Mouse (Mus musculus): ENCODE measurements around the gene Cd163l1. TPM values are rescaled to one million over a fixed set of nuclear protein-coding genes. Genes with fewer than 3 reads are reported as not detected.

Cd163l1 gene
- total RNA-seq (2021), result under 1 TPM in 1 of 2 experiments, not detected in 1; 0.12 TPM
- long read RNA-seq, experiment 1, result 0 reads
- long read RNA-seq, experiment 2, result 0 reads

DNA sequence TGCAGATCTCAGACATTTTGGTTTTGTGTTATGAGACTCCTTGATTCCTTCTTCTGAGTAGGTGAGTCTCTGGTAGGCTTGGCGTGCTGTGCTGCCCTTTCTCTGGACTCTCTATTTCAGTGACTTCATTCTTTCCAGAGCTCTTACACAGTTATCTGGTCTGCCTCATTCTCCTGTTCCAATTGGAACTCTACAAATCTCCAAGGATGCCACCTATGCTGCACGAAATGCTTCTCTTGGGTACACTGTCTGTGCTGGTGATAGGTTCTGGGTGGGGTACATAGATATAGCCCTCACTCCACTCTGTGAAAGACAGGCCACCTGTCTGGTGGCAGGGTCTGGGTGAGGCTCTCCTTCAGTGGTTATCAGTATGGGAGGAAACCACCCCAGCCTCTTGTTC, at the start of gene Cd163l1:
Cd163l1 (plus strand) TSS at position 301 of the 400 bp plus-strand sequence.
- DNase-seq, result no peak

- DNase-seq, result no peak
Measured at GRCm38 (mm10) chr7:140169386-140169785, 48.7 kb upstream of the Cd163l1 start.

GRCm38 (mm10) chr7:140170863-140171262, 47.2 kb upstream of the Cd163l1 start:
- DNase-seq, result no peak

GRCm38 (mm10) chr7:140172936-140173335, 45.1 kb upstream of the Cd163l1 start, which contains the start of gene Olfr523:
Gene Olfr523 (plus strand): TSS chr7:140173217.
- DNase-seq, result no peak

GRCm38 (mm10) chr7:140179176-140179575, 38.9 kb upstream of the Cd163l1 start:
- no peak for DNase-seq

GRCm38 (mm10) chr7:140180692-140181091, 37.4 kb upstream of the Cd163l1 start:
- DNase-seq, result no peak

DNA sequence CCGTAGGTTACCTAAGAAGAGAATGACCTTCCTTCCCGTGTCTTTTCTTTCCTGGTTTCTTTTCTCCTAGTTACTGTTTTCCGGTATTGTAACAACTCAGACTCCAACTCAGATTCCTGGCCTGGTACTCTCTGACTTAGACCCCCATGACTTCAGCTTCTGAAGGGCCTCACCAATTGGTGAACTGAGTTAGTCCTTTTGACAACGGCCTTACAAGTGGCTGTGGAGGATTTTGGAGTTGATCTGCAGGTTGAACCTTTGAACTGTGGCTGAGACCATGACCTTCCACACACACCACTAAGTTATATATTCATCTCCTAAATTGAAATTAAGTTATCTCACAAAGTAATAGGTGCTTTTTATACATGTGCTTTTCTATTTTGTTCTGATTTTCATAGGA, 33.9 kb upstream of the Cd163l1 start:
- DNase-seq, result no peak

- peak; percentile 28 for DNase-seq
Measured at GRCm38 (mm10) chr7:140186646-140187620, 31.1 kb upstream of the Cd163l1 start.

- no peak for DNase-seq
Measured at GRCm38 (mm10) chr7:140187721-140188390, 30.2 kb upstream of the Cd163l1 start.

DNA sequence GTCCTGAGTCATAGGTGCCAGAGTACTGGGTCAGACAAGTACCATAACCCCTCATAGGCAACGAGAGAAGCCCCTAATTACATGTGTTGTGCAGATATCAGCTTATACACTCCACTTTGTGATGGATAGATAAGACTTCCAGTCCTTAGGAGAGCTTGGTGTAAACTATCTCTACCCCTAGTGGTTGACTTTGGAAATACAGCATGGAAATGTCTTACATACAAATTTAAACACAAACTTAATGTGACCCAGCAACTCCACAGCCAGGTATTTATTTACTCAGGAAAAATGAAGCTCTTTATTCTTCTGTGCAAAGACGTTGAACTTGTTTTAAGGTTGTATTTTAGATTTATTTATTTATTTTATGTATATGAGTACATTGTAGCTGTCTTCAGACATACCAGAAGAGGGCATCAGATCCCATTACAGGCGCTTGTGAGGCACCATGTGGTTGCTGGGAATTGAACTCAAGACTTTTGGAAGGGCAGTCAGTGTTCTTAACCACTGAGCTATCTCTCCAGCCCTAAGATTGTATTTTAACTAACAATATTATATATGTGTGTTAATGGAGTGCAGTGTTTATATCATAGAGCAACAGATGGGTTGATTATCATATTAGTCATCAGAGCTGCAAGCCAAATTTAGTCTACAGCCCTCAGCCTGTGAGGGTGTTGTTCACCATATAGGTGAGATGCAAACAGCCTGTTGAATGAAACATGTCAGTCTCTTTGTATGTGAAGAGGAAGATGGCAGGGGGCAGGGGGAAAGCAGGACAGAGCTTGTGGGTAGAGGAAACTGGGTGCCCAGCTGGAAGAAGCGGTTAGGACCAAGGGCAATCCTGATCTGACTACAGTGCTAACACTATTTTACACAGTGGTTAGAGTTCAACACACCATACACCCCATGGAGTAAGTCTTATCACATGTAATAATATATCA, 29.4 kb upstream of the Cd163l1 start:
- no peak for DNase-seq

DNA sequence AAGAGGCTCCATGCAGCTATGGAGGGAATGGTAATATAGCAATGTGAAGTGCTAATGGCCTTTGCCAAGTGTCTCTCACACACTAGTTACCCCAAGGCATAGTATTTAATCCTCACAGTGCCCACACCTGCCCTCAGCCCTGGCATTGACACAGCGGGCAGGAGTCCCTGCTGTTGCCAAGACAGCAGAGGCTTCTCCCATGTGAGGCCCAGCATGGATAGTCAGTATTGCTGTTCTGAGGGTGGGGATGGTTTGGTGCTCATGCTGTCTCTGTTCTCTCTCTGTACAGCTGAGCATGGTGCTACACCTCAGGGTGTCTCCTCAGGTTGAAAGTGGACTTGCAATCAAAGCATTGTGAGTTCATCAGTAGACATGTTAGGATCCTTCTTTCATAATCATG, 27.6 kb upstream of the Cd163l1 start:
- no peak for DNase-seq

DNA sequence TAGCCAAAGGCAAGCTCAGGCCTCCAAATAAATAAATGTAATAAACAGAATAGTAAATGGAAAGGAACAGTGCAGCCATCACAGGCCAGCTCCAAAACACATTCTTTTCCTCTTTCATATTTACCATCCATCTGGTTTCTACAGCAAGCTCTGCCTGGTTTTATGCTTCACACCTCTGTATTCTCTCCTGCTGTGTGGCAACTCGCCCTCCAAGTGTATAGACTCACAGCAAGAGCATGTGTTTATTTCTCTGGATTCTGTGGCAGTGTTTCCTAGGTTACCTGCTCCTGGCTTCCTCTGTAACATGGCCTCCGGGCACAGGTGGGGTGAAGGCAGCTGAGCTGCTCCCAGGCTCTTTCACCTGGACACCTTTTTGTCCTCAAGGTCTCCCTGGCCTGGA, 25.6 kb upstream of the Cd163l1 start:
- DNase-seq, result no peak

DNA sequence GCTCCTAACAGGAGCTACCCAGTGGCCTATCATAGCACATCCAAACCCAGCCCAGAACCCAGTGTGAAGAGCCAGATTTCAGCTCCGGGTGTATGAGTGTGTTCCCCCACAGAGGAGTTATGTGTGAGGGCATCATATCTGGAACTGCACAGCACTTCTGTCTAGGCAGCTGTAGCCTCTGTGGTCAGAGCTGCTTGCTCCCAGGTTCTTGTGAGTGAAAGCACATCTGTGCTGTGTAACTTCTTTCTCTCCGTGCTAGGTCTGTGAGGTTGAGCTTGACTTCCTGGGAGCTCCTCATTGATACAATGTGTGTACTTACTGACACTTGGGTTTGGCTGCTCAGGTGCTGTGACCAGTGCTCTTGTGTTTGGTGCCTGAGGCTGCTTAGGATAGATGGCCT, 25.2 kb upstream of the Cd163l1 start:
- no peak for DNase-seq

- no peak for DNase-seq
Measured at GRCm38 (mm10) chr7:140194031-140194430, 24.0 kb upstream of the Cd163l1 start.

- DNase-seq, result no peak
Measured at GRCm38 (mm10) chr7:140196002-140196401, 22.1 kb upstream of the Cd163l1 start.

GRCm38 (mm10) chr7:140201090-140201489, 17.0 kb upstream of the Cd163l1 start:
- DNase-seq, result no peak

- no peak for DNase-seq
Measured at GRCm38 (mm10) chr7:140205864-140206263, 12.2 kb upstream of the Cd163l1 start, which contains the start of gene Olfr524. Gene Olfr524 (minus strand): TSS chr7:140205964.

DNA sequence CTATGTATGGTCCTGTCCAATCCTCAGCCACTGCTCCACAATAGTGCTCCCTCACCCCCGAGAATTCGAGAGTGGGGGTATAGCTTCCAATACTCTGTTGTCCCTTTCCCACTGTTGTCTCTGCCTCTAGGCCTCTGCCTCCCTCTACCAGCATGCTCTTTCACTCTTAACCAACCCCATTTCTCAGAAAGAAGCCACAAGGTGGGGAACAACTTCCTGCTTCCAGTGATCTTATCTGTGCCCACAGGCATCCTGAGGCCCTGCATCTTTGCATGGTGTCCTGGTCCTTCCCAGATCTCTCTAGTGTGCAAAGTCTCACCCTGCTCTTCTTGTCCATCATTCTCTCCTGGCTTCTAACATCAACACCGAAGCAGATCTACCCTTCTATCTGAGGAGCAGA, 11.2 kb upstream of the Cd163l1 start:
- DNase-seq, result no peak

- no peak for DNase-seq
Measured at GRCm38 (mm10) chr7:140208153-140208552, 9.9 kb upstream of the Cd163l1 start.

- DNase-seq, result no peak
Measured at GRCm38 (mm10) chr7:140208677-140209076, 9.4 kb upstream of the Cd163l1 start.

GRCm38 (mm10) chr7:140213841-140214240, 4.2 kb upstream of the Cd163l1 start:
- no peak for DNase-seq

- DNase-seq, result peak; percentile 30
Measured at GRCm38 (mm10) chr7:140219268-140219667, 1.2 kb downstream of the Cd163l1 start.

All from adrenal gland, postnatal 10 days (tissue).